Mouse (Mus musculus) thymus, postnatal 25 days (tissue): ENCODE data around the gene Pde4d.
A peak's percentile ranks its signal among the peaks of the same experiment; 100 is the strongest.

Source experiments
- DNase-seq: peaks from one replicate; pipeline ENCODE4 v3.0.0; 2022

The Pde4d gene

DNA sequence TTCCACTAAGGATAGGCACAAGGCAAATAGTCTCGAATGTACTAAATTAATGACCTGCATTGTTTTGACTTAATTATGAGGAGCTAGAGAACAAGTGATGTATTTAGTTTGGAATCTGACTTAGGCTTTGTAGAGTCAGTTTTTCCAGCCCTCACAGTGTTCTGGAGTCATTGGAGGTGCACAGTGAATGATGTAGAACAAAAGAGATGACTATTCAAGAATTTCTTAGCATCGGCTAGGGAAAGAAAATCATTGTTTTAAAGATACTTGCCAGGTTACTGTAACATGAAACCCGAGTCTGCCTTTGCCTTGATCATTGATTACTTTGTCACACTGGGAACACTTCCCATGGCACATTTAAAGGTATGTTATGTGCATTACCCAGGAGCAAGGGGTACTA lies 1089.6 kb downstream of the Pde4d start:
- DNase-seq, result no peak

DNA sequence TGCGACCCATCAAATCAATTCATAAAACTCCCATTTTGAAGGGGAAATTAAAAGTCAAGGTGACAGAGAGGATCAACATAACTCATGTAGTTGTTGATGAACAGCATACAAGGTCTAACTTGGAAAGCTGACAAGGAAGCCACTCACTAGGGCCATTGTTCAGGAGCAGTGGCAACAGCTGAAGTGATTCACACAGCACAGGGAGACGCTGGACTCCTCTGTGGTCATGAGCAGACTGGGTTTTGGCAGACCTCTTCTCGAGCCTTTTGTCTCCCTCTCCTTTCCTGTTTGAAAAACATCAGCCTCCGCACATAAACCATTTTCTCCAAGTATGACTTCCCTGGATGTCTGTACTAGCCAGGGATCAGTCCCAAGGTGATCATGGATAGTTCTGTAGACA lies 1094.9 kb downstream of the Pde4d start:
- no peak for DNase-seq

DNA sequence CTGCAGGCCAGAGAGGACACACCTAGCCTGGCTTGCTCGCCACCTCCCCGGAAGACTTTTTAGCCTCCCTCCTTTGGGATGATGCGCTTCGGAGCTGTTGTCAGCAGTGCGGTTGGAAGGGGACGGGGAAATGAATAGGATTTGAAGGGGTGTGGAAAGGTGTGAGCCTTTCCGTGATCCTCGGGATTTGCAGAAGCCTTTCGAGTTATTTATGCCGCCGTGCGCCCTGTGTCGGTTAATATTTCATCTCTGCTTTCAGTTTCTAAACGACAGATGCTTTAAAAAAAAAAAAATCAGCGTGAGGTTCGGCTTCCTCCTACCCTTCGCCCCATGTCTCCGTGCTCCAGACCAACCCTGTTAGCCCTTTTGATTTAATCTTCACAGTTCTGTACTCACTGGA lies 1096.6 kb downstream of the Pde4d start:
- peak; percentile 21 for DNase-seq

DNA sequence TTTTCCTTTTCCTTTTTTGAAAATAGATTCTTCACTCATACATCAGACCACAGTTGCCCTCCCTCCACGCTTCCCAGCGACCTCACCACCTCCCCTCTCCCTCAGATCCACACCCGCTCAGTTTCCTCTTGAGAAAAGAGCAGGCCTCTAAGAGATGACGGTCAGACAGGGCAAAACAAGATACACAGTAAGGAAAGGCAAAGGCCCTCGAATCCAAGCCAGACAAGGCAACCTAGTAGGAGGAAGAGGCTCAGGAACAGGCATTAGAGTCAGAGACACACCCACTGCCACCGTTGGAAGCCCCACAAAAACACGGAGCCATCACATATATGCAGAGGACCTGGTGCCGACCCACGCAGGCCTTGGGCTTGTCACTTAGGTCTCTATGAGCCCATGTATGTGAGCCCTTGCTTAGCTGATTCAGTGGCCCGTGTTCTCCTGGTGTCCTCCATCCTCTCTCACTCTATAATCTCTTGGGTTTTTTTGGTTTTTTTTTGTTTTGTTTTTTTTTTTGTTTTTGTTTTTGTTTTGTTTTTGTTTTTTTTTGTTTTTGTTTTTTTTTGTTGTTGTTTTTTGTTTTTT lies 1097.3 kb downstream of the Pde4d start:
- peak; percentile 2 for DNase-seq

DNA sequence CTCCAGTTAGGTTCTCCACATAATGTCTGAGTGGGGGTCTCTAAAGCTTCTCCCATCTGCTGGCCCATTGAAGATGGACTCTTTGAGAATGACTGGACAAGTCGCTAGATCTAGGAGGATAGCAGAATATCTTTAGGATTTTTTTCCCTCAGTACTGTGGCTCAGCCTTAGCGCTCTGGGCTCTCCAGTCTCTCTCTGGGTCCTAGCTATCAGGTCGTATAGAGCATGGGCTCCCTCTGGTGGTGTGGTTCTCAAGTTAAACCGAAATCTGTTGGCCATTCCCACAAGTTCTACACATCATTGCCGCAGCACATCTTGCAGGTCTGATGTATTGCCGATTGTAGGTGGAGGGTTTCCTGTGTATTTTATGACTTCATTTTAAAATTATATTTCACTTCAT lies 1098.0 kb downstream of the Pde4d start:
- peak; percentile 80 for DNase-seq

DNA sequence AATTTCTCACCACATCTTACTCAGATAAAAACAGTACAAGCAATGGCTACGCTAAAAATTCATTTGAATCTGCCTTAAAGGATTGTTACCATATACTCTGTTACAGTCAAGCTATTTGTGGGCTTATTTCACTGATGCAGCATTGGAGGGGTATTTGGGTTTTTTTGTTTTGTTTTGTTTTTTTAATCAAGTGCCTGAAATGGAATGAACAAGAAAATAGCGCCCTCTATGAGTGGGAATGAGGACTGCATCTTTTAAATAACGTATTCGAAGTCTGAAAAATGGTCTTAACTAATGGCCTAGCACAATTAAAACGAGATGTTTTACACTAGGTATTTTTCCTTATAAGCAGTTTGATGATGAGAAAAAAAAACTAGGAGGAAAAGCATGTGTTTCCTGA lies 1098.5 kb downstream of the Pde4d start:
- no peak for DNase-seq

DNA sequence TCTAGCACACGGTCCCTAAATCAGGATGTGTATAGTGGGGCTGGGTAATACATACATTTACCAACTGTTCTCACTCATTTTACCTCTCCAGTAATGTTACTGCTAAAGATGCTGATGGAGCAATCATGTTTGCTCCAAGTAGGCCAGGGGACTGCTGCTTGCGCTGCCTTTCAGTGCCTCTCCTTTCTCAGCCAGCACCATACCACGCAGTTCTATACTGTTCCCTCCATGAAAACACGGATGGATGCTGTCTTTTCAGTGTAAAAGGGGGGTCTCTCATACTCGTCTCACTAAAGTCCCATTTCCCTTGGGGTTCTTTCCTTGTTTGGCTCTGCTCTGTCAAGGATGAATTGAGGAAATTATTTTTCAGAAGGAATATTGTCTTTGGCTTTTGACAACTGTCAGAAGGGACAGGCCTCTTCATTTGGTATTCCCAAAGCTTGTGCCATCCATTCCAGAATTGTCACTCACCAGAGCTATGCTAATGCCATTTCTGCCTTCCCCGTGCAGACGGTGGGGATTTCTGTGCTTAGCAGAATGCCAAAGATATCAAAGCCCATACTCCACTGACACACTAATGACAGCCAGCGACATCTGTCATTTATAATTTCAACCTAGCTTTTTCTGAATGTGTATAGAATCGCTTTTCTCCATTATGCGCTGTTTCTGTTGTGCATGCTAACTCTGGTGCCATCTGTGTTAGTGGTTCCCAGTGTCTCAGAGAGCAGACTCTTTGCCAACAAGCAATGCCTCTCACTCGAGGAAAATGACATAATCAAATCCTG lies 1099.2 kb downstream of the Pde4d start:
- DNase-seq, result no peak

DNA sequence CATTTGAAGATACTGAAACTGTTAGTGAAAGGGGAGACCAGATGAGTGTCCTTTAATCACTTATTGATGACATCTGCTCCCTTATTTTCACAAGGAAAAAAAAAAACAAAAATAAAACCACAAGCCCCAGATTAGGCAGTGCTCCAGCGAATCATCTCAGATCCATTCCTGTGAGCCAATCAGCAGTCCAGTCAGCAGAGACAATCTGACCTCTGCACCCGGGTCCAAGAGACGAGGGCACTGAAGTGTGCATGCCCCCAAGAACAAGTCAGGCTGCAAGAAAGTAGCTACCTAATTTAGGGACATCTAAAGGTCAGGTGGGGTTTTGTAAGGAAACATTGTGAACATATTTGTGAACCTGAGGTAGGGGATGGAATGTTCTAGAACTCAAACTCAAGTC lies 1102.1 kb downstream of the Pde4d start:
- DNase-seq, result no peak

DNA sequence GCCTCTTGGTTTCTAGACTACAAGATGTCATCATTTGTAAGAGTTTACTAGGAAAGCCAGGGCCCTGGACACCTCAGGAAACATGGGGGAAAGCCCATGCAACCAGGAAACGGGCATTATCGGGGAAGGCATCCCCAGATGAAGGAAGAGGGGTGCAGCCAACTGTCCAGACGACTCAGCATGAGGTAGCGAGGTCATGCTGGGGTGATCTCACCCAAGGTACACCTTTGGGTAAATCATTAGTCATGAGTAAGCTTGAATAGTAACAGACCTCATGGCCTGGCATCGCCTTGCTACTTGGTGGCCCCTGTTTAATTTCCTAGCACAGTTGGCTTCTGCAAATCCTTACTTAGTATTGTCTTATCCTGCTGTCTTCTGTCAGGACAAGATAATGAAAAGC lies 1105.8 kb downstream of the Pde4d start:
- DNase-seq, result no peak

DNA sequence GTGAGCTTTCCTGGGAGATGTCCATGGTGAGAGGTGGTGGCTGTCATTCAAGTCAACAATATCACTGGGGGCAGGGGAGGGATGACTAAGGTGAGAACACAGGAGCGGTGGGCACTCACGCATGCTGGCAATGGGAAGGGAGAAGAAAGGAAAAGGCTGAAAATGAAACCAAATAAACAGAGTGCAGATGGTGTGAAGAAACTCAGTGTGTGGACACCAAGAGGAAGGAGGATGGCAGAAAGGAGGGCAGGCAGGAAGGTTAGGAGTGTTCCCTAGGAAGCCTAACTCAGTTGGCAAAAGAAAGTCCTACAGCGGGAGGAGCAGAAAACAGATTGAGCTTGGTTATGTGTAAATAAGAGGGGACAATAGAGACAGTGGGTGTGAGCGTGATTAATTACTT lies 1107.1 kb downstream of the Pde4d start:
- DNase-seq, result no peak

DNA sequence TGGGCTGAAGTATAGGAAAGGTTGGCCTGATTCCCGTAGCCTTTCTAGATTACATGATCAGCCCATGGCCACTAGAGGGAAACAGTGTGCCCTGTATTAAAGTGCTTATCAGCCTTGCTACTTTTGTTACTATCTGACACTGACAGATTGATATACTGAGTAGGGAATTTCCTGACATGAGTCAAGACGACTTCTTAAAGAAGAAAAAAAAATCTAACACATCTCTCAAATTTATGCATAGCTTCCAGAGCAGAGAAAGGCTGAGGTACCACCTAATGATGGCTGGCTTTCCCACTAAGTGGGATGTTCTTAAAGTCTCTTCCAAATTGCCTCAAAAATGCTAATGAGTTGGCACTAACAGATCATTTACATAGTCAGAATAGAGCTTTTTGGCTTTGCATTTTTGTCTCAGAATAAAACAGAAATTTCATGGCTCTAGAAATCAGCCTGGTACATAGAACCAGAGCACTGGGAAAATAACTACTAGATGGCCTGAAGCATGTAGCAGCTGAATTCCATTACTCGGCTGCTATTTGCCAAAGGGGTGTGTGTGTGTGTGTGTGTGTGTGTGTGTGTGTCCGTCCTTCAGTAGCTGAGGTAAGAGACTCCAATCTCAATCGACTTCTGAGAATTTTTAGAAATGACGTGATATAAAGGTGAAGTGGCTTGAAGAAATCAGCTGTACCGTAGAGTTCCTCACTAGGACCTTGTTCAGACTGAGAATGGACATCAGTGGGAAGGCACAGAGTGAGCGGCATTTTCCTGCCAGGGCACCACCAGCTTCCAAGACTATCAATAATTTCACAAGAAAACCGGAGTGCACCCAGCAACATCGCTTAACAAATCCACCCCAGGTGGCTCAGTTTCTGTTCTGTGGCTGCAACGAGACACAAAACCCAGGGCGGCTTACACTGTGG lies 1108.9 kb downstream of the Pde4d start:
- peak; percentile 6 for DNase-seq

DNA sequence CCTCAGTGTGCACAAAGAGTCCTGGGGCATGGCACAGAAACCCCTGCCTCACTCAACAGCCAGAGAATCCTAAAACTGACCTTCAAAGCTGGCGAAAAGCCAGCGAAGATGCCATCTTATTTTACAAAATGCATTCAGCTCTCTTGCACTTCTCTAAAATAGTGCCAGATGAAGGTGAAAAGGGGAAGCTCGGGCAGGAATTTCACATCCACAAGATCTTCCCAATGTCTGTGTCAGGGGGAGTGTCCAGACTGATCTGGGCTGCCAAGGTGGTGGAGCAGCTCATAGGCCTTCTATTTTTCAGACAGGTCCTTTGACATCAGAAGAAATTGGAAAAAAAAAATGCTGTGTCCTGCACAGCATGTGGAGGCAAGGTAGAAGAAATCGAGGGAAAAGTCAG lies 1110.5 kb downstream of the Pde4d start:
- DNase-seq, result no peak

DNA sequence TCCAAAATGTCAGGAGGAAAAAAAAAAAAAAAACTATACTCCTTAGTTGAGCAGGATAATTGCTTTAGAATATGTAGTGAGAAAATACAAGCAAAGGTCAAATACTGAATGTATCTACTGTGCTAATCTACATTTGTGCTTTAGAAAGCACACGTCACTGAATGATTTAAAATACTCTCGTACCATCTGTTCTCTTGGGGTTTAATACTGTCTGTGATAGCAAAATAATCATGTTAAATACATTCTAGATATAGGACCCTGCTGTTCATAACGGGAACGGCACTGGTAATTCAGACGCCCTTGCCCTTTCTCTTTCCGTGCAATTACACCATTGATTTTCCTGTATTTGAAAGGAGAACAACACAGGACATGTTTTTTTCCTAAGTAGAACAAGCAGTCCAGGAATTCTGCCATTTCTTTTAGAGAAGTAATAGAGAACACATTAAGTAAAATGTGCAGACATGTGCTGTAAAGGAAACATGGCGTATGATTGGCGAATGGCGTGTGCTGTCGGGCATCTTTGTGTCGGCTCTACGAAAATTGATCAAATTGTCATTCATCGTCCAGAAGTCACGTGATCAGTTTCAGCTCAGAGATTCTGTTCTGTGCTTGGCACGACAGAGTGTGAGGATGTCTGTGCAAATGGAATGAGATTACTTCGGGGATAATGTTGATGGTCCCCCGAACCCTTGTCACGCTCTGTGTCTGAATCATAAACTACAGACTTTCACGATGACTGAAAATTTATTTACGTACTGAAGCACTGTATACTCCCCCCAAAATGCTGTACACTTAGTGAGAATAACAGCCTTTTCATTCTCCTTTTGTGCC lies 1119.1 kb downstream of the Pde4d start:
- DNase-seq, result no peak

DNA sequence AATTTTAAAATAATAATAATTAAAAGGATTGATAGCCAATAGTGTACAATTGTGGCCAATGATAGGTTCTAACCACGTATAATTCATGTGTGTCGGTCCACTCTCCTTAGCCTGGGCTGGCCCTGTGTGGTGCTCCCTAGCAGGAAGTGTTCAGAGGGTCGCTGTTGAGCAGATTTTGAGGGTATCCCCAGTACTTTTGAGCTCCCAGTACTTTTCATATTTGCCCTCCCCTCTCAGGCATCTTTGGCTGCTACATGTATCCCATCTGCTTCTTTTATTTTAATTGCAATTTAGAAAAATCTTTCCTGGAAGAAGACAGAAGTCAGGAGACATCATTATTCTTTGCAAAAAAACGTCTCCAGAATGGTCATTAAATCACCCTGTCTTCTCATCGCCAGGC lies 1119.7 kb downstream of the Pde4d start:
- DNase-seq, result no peak

DNA sequence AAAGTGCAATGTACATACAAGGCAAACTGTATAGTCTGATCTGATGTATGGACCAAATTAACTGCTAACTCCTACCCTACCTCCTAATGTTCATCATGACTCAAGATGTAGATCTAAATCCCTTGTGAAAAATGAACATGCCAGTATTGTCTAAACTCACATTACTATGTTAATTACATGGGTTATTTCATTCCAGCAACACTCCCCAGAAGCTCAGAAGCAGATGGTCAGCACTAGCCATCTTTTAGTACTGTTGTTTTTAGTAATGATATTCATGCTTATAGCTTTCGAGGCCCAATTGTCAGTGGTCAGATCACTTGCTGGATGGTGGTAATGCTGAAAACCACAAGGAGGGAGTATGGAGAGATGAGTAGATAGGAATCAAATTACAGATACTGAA lies 1127.0 kb downstream of the Pde4d start:
- no peak for DNase-seq

DNA sequence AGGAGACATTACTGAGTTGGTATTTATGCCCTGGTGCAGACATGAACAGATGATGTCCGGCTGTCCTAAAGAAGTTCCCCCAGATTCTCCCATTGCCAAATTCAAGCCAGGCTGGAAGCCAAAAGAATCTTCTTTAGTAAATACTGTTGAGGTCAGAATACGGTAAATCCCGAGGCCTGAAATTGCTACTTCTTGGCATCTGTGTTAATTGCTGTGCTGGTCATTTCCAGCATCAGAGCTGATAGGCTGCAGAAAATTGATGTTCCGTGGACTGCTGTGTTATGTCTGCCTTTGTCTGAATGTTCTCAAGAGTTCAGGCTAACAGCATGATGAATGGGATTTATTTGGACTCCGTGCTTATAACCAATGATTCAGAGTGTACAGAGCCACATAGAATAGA lies 1127.7 kb downstream of the Pde4d start:
- no peak for DNase-seq

DNA sequence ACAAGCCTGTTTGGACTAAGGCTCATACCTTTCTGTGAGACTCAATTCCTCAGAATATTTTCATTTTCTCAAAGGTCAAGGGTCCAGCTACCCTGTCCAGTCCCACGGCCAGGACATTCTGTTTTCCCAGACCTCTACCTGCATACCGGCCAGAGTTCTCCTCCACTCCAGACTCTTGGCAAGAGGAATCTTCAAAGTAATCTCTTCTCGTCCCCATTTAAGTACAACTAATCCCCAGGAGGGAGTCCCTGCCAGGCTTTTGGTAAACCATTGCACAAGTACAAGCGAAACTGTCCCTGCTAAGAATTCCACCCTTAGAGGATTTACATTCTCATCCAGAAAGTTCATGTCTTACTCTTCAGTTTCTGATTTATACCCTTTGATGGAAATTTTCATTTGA lies 1128.2 kb downstream of the Pde4d start:
- DNase-seq, result no peak

DNA sequence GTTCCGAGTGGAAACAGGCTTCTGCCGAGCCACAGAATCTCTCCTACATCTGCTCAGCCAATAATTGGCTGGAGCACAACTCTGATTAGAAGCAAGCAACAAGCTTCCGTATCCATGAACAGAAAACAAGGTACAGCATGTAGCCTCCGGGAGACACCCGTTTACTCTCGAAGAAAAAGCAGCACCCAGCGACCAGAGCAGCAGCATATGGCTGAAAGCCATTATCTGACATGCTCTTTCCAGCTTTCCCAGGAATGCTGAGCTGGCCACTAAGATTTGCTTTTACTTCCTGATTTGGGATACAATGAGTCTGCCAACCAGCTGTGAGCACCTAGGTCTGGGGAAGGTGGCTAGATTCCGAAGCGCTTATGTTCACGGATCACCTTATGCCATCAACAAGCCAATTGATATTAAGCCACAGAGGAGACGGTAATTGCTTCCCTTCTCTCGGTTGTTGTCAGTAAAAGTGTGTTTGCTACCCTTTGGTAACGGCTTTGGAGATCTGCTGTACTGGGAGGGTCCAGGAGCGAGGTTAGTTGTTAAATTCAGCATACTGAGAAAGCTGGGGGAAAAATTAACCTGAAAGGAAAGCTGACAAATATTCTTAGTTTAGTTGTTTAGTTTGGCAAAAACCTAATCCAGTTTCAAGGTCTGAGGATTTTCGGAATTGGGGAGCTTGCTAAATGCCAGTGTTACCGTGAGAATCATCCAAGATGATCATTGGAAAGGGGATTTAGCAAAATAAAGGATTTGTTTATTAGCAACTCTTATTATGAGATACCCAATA lies 1131.7 kb downstream of the Pde4d start:
- no peak for DNase-seq

DNA sequence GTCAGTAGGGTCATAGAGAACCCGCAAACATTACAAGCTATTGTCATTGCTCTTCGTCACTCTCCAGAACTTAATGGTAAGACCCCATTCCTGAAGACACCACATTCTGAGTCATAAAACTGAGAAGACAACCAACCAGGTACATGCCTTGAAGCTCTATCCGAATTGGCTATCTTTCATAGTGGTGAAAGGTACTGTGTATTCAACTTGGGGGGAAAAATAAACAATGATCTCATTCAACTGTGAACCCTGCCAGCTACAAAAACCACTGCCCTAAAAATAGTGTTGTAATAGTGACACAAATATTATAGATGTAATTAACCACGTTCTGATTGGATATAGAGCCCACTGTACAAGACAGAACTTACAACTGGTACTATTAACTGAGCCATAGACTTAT lies 1140.3 kb downstream of the Pde4d start:
- DNase-seq, result no peak

DNA sequence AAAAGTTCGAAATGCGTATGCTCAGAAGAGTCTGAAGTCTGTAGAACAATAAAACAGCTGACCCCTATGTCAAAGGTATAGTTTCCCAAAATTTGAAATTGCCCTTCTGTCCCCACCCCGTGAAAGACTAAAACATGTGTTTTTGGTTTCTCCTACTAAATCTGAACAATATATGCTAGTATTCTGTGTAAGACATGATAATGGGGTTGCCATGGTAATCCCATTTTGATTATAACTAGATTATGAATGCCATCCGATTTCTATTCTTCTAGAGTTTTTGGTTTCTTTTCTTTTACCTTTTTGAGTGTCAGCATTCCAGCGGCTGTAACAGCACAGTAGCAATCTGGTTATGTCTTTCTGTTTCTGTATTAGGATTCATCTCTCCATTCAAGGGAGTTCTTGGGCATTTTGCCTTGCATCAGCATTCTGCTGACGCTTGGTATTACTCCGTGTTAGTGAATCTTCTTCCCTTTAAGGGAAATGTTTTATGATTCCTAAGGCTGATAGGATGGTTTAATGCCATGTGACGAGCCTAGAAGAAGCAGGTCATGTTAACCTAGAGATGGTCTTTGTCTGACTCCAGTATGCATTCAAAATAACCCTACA lies 1142.5 kb downstream of the Pde4d start:
- no peak for DNase-seq

DNA sequence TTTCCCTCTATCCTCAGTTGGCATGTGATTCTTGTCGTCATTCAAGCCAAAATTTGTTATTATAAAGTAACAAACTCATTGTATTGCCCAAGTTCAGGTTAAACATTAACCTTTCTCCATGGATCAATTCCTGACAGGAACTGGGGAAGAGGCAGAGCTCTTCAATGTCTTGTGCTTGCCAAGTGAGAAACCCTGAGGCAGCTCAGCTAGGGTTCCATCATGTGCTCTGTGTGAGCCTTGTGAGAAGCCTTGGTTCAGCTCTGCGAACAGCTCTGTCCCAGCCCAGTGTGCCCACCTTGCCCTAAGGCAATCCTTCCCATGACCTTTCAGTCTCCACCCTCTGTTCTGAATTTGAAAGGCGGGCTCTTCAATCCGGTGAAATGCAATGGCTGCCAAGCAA lies 1150.0 kb downstream of the Pde4d start:
- no peak for DNase-seq

DNA sequence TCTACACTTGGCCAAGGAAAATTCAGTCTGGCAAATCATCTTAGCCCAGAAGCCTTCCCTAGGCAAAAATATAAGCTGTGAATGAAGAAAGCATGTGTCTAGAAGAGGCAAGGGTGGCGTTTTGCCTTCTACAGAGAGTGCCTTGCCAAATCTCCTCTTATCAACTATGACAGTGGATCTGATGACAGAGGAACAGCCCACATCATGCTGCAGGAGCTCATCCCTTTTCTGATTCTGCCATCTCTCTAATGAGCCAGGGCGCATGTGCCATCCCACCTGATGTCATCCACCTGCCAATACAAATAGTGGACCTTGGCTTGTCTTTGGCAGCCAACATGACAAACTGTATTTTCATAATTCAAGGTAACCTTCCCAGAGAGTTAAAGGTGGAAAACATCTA lies 1154.3 kb downstream of the Pde4d start:
- no peak for DNase-seq
